Mouse (Mus musculus) CD4-positive, CD25-positive, alpha-beta regulatory T cell, adult 4 months (primary cell): Measurements from ENCODE around the gene Rps27rt. TPM values are rescaled to one million over a fixed set of nuclear protein-coding genes. Genes with fewer than 3 reads are reported as not detected.
A peak's percentile ranks its signal among the peaks of the same experiment; 100 is the strongest.
"Not testable (repeated sequence)": the region's sequence is repeated elsewhere in the genome, so short reads cannot be mapped to it uniquely, and the experiment has no call there.

ENCODE experiments used
- ATAC-seq: one replicate; pipeline ENCODE4 v1.8.0; 2017
- polyA plus RNA-seq, 2 experiments: library from polyadenylated mRNA; unstranded; fragments of 100-300 nt; shearing (Covaris generic); gene quantifications; one replicate each; pipeline ENCODE4 v1.2.1; 2017

Gene Rps27rt
- polyA plus RNA-seq, 2 experiments from 2014 or later: 2,534 to 6,238 TPM

GRCm38 (mm10) chr9:114979969-114980368, 2.6 kb downstream of the Rps27rt start:
- no peak for ATAC-seq

GRCm38 (mm10) chr9:114978281-114979111, 4.0 kb downstream of the Rps27rt start, which contains the start of gene Osbpl10:
TSS of gene Osbpl10 (plus strand) at chr9:114978569.
- ATAC-seq: no peak

- no peak for ATAC-seq
Observed at GRCm38 (mm10) chr9:114977461-114978280, 4.9 kb downstream of the Rps27rt start.

GRCm38 (mm10) chr9:114966286-114966685, 16.3 kb downstream of the Rps27rt start:
- not testable (repeated sequence) for ATAC-seq

- ATAC-seq: no peak
Observed at GRCm38 (mm10) chr9:114964093-114964492, 18.4 kb downstream of the Rps27rt start.

GRCm38 (mm10) chr9:114960844-114961243, 21.7 kb downstream of the Rps27rt start:
- no peak for ATAC-seq

GRCm38 (mm10) chr9:114960043-114960789, 22.3 kb downstream of the Rps27rt start:
- no peak for ATAC-seq

- ATAC-seq: no peak
Observed at GRCm38 (mm10) chr9:114956945-114957344, 25.6 kb downstream of the Rps27rt start.

- no peak for ATAC-seq
Observed at GRCm38 (mm10) chr9:114955340-114955739, 27.2 kb downstream of the Rps27rt start.

- ATAC-seq: no peak
Observed at GRCm38 (mm10) chr9:114952866-114953265, 29.7 kb downstream of the Rps27rt start.

GRCm38 (mm10) chr9:114948395-114948794, 34.1 kb downstream of the Rps27rt start:
- no peak for ATAC-seq

- no peak for ATAC-seq
Observed at GRCm38 (mm10) chr9:114945576-114945975, 37.0 kb downstream of the Rps27rt start.

- ATAC-seq: no peak
Observed at GRCm38 (mm10) chr9:114944642-114945041, 37.9 kb downstream of the Rps27rt start.

GRCm38 (mm10) chr9:114936687-114937086, 45.9 kb downstream of the Rps27rt start:
- ATAC-seq: no peak

- ATAC-seq: no peak
Observed at GRCm38 (mm10) chr9:114935321-114935720, 47.2 kb downstream of the Rps27rt start.

GRCm38 (mm10) chr9:114934231-114934630, 48.3 kb downstream of the Rps27rt start:
- ATAC-seq: peak; percentile 63

- peak; percentile 82 for ATAC-seq
Observed at GRCm38 (mm10) chr9:114933723-114934171, 48.8 kb downstream of the Rps27rt start, which contains the start of gene Gpd1l. TSS of gene Gpd1l (minus strand) at chr9:114933987.

- no peak for ATAC-seq
Observed at GRCm38 (mm10) chr9:114933037-114933722, 49.4 kb downstream of the Rps27rt start.

- ATAC-seq: no peak
Observed at GRCm38 (mm10) chr9:114932607-114933006, 49.9 kb downstream of the Rps27rt start.
